Comparison of ENCODE assay signal across 25 mouse cellular contexts in genomic region chr7:129279261-129279660, GRCm38 (mm10). TPM values are rescaled to one million over a fixed set of nuclear protein-coding genes. Genes with fewer than 3 reads are reported as not detected.
DNase-seq lines count a peak whose midpoint lies in the region; ATAC-seq lines count a peak whose summit lies in the region.
"Had no signal": no experiment of that assay in that cellular context is flagged by ENCODE, and none has a peak within 500 bp of the region (broad histone marks: within the 10 kb centered on the region; RNA-seq: fewer than 3 reads in every experiment).

No protein-coding gene starts in this region.

- no peaks in the 10 kb centered on the region for H3K9me3 ChIP-seq in midbrain, embryonic 11.5 days (ENCODE audit: control insufficient read depth, low read length)
- no peaks in the 10 kb centered on the region for H3K9me3 ChIP-seq in midbrain, embryonic 16.5 days (replicated peaks; ENCODE audit: control insufficient read depth, low read length, poor library complexity, severe bottlenecking)
- H3K9me3 ChIP-seq in stomach, embryonic 16.5 days (replicated peaks; ENCODE audit: control insufficient read depth, low read length) = no peaks in the 10 kb centered on the region
- H3K9me3 ChIP-seq: forebrain, embryonic 10.5 days; forebrain, embryonic 13.5 days; hindbrain, embryonic 10.5 days had no signal

- no peak overlapping the region for H3K9ac ChIP-seq in midbrain, embryonic 11.5 days (ENCODE audit: low read length)
- no peak overlapping the region for H3K9ac ChIP-seq in midbrain, embryonic 16.5 days (ENCODE audit: low read depth, low read length)
- no peak overlapping the region for H3K9ac ChIP-seq in stomach, embryonic 16.5 days (ENCODE audit: low read length)
- H3K9ac ChIP-seq: forebrain, embryonic 13.5 days; hindbrain, embryonic 14.5 days had no signal

- intact Hi-C loops in heart, postnatal 14 days (cut with DNase I) = no loop called here

- H3K4me2 ChIP-seq in midbrain, embryonic 11.5 days = no peak overlapping the region
- no peak overlapping the region for H3K4me2 ChIP-seq in midbrain, embryonic 16.5 days (ENCODE audit: low read length)
- no peak overlapping the region for H3K4me2 ChIP-seq in stomach, embryonic 16.5 days (ENCODE audit: low read depth, low read length)
- H3K4me2 ChIP-seq: forebrain, embryonic 13.5 days; hindbrain, embryonic 14.5 days had no signal

- DNase-seq in heart, adult 11 months = peak; percentile 80
- DNase-seq in heart, postnatal 14 days = no peak
- peak; percentile 17 for DNase-seq in midbrain, embryonic 11.5 days (ENCODE audit: low spot score, missing footprints)
- no peak for DNase-seq in right cerebral cortex, postnatal 10 days (ENCODE audit: low spot score in 2 of 2)
- no peak for DNase-seq in layer of hippocampus, adult 8-10 months (ENCODE audit: low spot score in 2 of 2)
- DNase-seq: adrenal gland, postnatal 10 days; adrenal gland, postnatal 36 days; cerebellum, adult 18-20 months; cerebellum, adult 9-10 months; cerebellum, postnatal 14 days; gastrocnemius, adult 2 months; gastrocnemius, postnatal 14 days; heart, adult 18-20 months; heart, postnatal 36 days had no signal

- no peaks in the 10 kb centered on the region for H3K36me3 ChIP-seq in midbrain, embryonic 11.5 days (ENCODE audit: control insufficient read depth, insufficient read depth, low read length)
- H3K36me3 ChIP-seq in midbrain, embryonic 16.5 days (ENCODE audit: control insufficient read depth, insufficient read depth, low read length) = no peaks in the 10 kb centered on the region
- H3K36me3 ChIP-seq in stomach, embryonic 16.5 days (ENCODE audit: control insufficient read depth, insufficient read depth, low read length) = no peaks in the 10 kb centered on the region
- H3K36me3 ChIP-seq: forebrain, embryonic 10.5 days; hindbrain, embryonic 10.5 days had no signal

- no peak for ATAC-seq in midbrain, embryonic 11.5 days (ENCODE audit: low FRiP score)
- ATAC-seq in midbrain, embryonic 16.5 days = no peak
- ATAC-seq in stomach, embryonic 16.5 days (ENCODE audit: insufficient read depth, low FRiP score) = 0 out of 2 replicates have a peak, but pooled peaks have one; percentile 50
- ATAC-seq: forebrain, embryonic 13.5 days; forebrain, embryonic 16.5 days; hindbrain, postnatal 0 days had no signal

- no peaks in the 10 kb centered on the region for H3K4me1 ChIP-seq in midbrain, embryonic 11.5 days (ENCODE audit: control insufficient read depth, insufficient read depth, low read length)
- no peaks in the 10 kb centered on the region for H3K4me1 ChIP-seq in midbrain, embryonic 16.5 days (ENCODE audit: control insufficient read depth, insufficient read depth, low read length)
- H3K4me1 ChIP-seq in stomach, embryonic 16.5 days (ENCODE audit: control insufficient read depth, insufficient read depth, low read length) = no peaks in the 10 kb centered on the region
- H3K4me1 ChIP-seq: forebrain, embryonic 13.5 days had no signal

- no peak overlapping the region for H3K27ac ChIP-seq in midbrain, embryonic 11.5 days (ENCODE audit: low read depth, low read length)
- no peak overlapping the region for H3K27ac ChIP-seq in midbrain, embryonic 16.5 days (ENCODE audit: low read length)
- H3K27ac ChIP-seq in stomach, embryonic 16.5 days (ENCODE audit: low read length) = no peak overlapping the region
- H3K27ac ChIP-seq: forebrain, embryonic 10.5 days; forebrain, embryonic 13.5 days; gastrocnemius, adult 2 months; hindbrain, embryonic 10.5 days; hindbrain, embryonic 14.5 days; hindbrain, postnatal 0 days had no signal

- H3K27me3 ChIP-seq in midbrain, embryonic 11.5 days (ENCODE audit: control insufficient read depth, insufficient read depth, low read length) = no peaks in the 10 kb centered on the region
- H3K27me3 ChIP-seq in midbrain, embryonic 16.5 days (ENCODE audit: control insufficient read depth, insufficient read depth, low read depth, low read length) = no peaks in the 10 kb centered on the region
- H3K27me3 ChIP-seq in stomach, embryonic 16.5 days (ENCODE audit: control insufficient read depth, insufficient read depth, low read length) = no peaks in the 10 kb centered on the region
- H3K27me3 ChIP-seq: forebrain, embryonic 13.5 days had no signal

- 73% methylated on average over 4 of the region's 4 CpGs for WGBS in midbrain, embryonic 11.5 days
- WGBS in midbrain, embryonic 16.5 days = 69% methylated on average over 4 of the region's 4 CpGs
- WGBS in stomach, embryonic 16.5 days = 64% methylated on average over 4 of the region's 4 CpGs

- H3K4me3 ChIP-seq in midbrain, embryonic 11.5 days (ENCODE audit: low read depth, low read length) = no peak overlapping the region
- H3K4me3 ChIP-seq in midbrain, embryonic 16.5 days (ENCODE audit: low read depth, low read length) = no peak overlapping the region
- no peak overlapping the region for H3K4me3 ChIP-seq in stomach, embryonic 16.5 days (replicated peaks; ENCODE audit: low read length)
- H3K4me3 ChIP-seq: forebrain, embryonic 10.5 days; forebrain, embryonic 13.5 days; gastrocnemius, adult 2 months; hindbrain, embryonic 10.5 days had no signal

RNA-seq across cellular contexts. Expression of gene Plpp4, which starts 22.4 kb away (rescaled TPM):
- not detected for total RNA-seq in heart, postnatal 14 days (2021)
- polyA plus RNA-seq in midbrain, embryonic 11.5 days (2014; fragmentation: Nextera tagmentation; extraction: Ambion mirVana) = 4.5 TPM in 2 replicates
- polyA plus RNA-seq in midbrain, embryonic 16.5 days (2015; fragmentation: Nextera tagmentation; extraction: Ambion mirVana) = 11.6 and 11.9 TPM in 2 replicates
- 0.50 and 0.54 TPM in 2 replicates for polyA plus RNA-seq in stomach, embryonic 16.5 days (2015; fragmentation: Nextera tagmentation; extraction: Ambion mirVana)
- total RNA-seq in layer of hippocampus, adult 8-10 months (2022) = 10 to 100 TPM in 3 of 4 experiments, 1 to 10 TPM in 1; 10.0 to 13.0 (median 12.0) TPM
- total RNA-seq: adrenal gland, adult 18-20 months; adrenal gland, postnatal 36 days; ES-E14; gastrocnemius, adult 2 months; heart, adult 18-20 months; heart, postnatal 36 days had no signal
- polyA plus RNA-seq: heart, postnatal 0 days had no signal

Comparison
In these comparisons a context has a peak if more than half of its experiments do, and no peak if none do; other contexts are left out.
1. DNase-seq: peak in heart, adult 11 months (single experiment) and midbrain, embryonic 11.5 days (single experiment); none in heart, postnatal 14 days (0 of 2), right cerebral cortex, postnatal 10 days (0 of 2) and layer of hippocampus, adult 8-10 months (0 of 2).